Mouse (Mus musculus) heart, embryonic 13.5 days (tissue): ENCODE data around the gene Atp6v0c. TPM values are rescaled to one million over a fixed set of nuclear protein-coding genes. Genes with fewer than 3 reads are reported as not detected.

Source experiments
- ATAC-seq: fragments of 200-750 bp; cut with Nextera tagmentation; 2 replicates; pipeline ENCODE4 v1.8.0; 2017; ENCODE audit warnings: moderate TSS enrichment; ENCODE audit not compliant: insufficient number of reproducible peaks, low FRiP score, low TSS enrichment; ENCODE audit errors: extremely low read depth
- H3K27ac ChIP-seq: fragments of 300-500 bp; sonication (generic); replicated peaks from 2 replicates; pipeline ENCODE4 v1.5.1; 2015; ENCODE audit warnings: moderate library complexity, mild to moderate bottlenecking, inconsistent platforms
- H3K27me3 ChIP-seq: fragments of 300-500 bp; sonication (generic); replicated peaks from 2 replicates; pipeline ENCODE4 v1.6.1; 2015; ENCODE audit warnings: mild to moderate bottlenecking, inconsistent platforms
- H3K36me3 ChIP-seq: fragments of 300-500 bp; sonication (generic); 2 replicates; pipeline ENCODE4 v1.6.1; 2015; ENCODE audit warnings: mild to moderate bottlenecking, inconsistent platforms
- H3K4me1 ChIP-seq: fragments of 300-500 bp; sonication (generic); 2 replicates; pipeline ENCODE4 v1.6.1; 2015; ENCODE audit warnings: inconsistent platforms
- H3K4me2 ChIP-seq: fragments of 300-500 bp; sonication (generic); 2 replicates; pipeline ENCODE4 v1.6.1; 2015; ENCODE audit warnings: inconsistent platforms, mild to moderate bottlenecking, moderate library complexity
- H3K4me3 ChIP-seq: fragments of 300-500 bp; sonication (generic); 2 replicates; pipeline ENCODE4 v1.5.1; 2015; ENCODE audit warnings: moderate library complexity, mild to moderate bottlenecking, inconsistent platforms
- H3K9ac ChIP-seq: fragments of 300-500 bp; sonication (generic); 2 replicates; pipeline ENCODE4 v1.6.1; 2015; ENCODE audit warnings: inconsistent platforms, mild to moderate bottlenecking, moderate library complexity
- H3K9me3 ChIP-seq: fragments of 300-500 bp; sonication (generic); 2 replicates; pipeline ENCODE4 v1.6.1; 2016; ENCODE audit warnings: inconsistent platforms
- WGBS: fragments of 180-500 bp; shearing (Covaris S2); methylation state at CpG from one replicate; pipeline ENCODE4 v1.1.7; 2015; ENCODE audit warnings: mixed read lengths; 5-methylcytosine and 5-hydroxymethylcytosine counted together
- polyA plus RNA-seq: library from polyadenylated mRNA; unstranded; fragments of >200 nt; fragmentation: Nextera tagmentation; extraction: Ambion mirVana; gene quantifications from 2 replicates; pipeline ENCODE4 v1.2.1, GENCODE M21; 2015

The Atp6v0c gene
- polyA plus RNA-seq, 1 experiment from 2014 or later, result 544 TPM

DNA sequence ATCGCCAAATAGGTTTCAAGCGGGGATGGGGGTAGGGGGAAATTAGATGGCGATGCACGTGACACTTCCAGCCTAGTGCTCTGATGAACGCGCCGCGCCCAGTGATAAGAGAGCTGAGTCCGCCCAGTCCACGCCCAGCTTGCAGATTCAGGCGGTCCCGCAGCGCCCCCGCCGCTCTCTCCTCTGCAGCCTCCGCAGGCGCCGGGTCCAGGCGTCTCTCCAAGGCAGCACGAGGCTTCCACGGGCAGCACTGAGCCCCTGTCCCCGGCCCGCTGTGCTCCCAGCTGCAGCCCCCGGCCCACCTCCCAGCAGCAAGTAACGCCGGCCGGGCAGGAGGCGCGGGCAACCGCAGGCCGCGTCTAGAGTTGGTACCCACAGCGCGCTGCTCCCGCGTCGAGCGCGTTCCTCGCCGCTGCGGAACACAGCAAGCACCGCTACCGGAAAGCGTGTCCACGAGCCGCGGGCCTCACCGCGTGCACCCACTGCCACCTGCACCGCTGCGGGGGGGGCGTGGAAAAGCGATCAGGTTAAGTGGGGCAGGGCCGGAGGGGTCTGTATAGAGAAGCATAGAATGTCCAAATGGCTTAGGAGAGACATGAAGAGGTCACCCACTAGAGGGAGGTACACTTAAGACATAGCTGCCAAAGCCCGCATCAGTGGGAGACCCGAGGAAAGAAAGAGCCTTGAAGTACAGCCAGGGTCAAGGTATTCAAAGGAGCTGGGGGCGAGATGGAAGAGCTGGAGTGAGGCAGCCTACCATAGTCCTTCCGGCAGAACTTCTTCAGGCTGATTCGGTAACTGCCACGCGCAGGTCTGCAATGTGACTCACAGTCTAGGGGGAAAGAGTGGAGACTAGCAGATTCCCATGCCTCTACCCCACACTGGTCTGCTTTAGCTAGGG is 37.2 kb upstream of the Atp6v0c start:
- H3K4me2 ChIP-seq, result peak overlapping the region; percentile 85
- peak overlapping the region; percentile 73 for H3K4me3 ChIP-seq
- no peak overlapping the region for H3K27ac ChIP-seq
- H3K9me3 ChIP-seq, result no peaks in the 10 kb centered on the region
- no peaks in the 10 kb centered on the region for H3K36me3 ChIP-seq
- WGBS, result 5% methylated on average over 61 of the region's 62 CpGs
- peaks cover 43% of the 10 kb centered on the region for H3K27me3 ChIP-seq
- peak; percentile 49; the same call in 1 of the 2 replicates for ATAC-seq
- H3K9ac ChIP-seq, result peak overlapping the region; percentile 87
- peaks cover 89% of the 10 kb centered on the region for H3K4me1 ChIP-seq

DNA sequence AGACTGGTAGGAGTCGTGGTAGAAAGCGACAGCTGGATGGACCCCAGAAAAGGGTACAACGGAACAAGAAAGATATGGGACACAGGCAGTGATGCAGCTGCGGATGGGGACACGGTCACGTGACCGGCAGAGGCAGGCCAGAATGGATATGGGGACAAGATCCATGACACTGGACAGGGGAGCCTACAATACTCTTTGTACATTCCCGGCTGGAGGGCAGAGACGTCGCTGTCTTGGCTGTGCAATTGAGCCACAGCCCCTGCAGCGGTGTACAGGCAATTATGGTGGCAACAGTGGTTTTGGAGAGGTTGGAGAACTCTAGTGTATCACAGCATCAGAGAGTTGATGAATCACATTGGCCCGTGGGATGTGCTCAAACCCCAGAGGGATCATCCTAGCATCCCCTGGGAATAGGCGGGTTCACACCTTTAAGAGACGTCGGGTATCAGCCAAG is 36.4 kb upstream of the Atp6v0c start:
- H3K9ac ChIP-seq, result peak overlapping the region; percentile 87
- no peaks in the 10 kb centered on the region for H3K9me3 ChIP-seq
- peak overlapping the region; percentile 73 for H3K4me3 ChIP-seq
- peaks cover 37% of the 10 kb centered on the region for H3K27me3 ChIP-seq
- peak overlapping the region; percentile 85 for H3K4me2 ChIP-seq
- H3K4me1 ChIP-seq, result peaks cover 81% of the 10 kb centered on the region
- H3K27ac ChIP-seq, result peak overlapping the region; percentile 59
- H3K36me3 ChIP-seq, result no peaks in the 10 kb centered on the region
- peak; percentile 8; the same call in 1 of the 2 replicates for ATAC-seq
- WGBS, result 3% methylated on average over 15 of the region's 15 CpGs

DNA sequence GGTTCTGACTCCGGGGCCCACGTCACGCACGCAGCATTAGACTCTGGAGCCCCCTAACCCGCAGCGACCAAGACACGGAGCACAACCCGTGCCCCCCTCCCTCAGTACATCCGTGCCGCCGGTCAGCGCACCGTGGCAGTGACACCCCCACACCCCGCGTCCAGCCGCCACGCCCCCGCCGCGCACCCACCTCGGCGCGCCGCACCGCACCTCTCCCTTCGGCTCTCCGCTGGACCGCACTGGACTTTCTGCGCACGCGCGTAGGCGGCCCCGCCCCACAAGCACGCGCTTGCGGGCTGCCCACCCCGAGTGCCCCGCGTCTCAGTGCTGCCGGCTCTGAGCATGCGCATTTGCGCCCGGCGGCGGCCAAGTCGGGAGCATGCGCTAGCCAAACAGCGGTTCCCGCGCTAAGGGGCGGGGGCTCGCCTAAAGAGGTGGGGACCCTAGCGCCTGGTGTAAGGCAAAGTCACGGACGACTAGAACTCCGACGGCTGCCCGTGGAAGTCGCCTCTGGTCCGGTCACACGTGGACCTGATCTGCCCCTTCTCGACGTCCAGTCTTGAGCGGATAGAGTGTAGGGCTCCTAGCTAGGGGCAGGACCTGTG is 35.9 kb upstream of the Atp6v0c start, which contains the start of gene Tbc1d24:
Gene Tbc1d24, minus strand, starts transcription at position 279 of the 605 bp plus-strand sequence.
- under 1% methylated on average over 64 of the region's 65 CpGs for WGBS

DNA sequence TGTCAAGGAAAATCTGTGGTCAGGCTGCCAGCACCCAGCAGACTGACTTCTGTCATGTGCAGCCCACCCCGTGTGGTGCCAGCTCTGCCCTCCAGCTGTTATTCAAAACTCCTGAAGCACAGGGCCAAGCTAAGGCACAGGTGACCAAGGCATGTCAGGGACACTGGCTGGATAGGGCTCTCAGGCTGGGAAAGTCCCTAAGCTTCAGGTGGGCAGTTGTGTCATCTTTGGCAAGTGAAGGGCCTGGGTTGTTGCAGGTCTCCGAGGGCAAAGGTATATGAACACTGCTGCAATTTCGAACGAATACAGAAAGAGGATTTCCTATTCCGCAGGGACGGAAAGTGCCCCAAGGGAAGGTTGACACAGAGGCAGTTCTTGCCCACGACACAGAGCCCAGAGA is 35.3 kb upstream of the Atp6v0c start:
- peak overlapping the region; percentile 85 for H3K4me2 ChIP-seq
- WGBS, result 10% methylated on average over 7 of the region's 7 CpGs
- no peaks in the 10 kb centered on the region for H3K9me3 ChIP-seq
- ATAC-seq, result no peak
- peaks cover 27% of the 10 kb centered on the region for H3K27me3 ChIP-seq
- peak overlapping the region; percentile 87 for H3K9ac ChIP-seq
- H3K36me3 ChIP-seq, result no peaks in the 10 kb centered on the region
- peaks cover 77% of the 10 kb centered on the region for H3K4me1 ChIP-seq
- no peak overlapping the region; the same call in 1 of the 2 replicates for H3K27ac ChIP-seq
- H3K4me3 ChIP-seq, result peak overlapping the region; percentile 73

More for the DNA sequence above, 35.9 kb upstream of the Atp6v0c start, which contains the start of gene Tbc1d24:
- no peaks in the 10 kb centered on the region for H3K36me3 ChIP-seq
- peak within 1 kb of the TSS; percentile 85 for H3K4me2 ChIP-seq
- H3K9ac ChIP-seq, result peak within 1 kb of the TSS; percentile 87
- ATAC-seq, result peak; percentile 64
- H3K27ac ChIP-seq, result peak within 1 kb of the TSS; percentile 59
- H3K27me3 ChIP-seq, result peaks cover 32% of the 10 kb centered on the region
- peaks cover 77% of the 10 kb centered on the region for H3K4me1 ChIP-seq
- no peaks in the 10 kb centered on the region for H3K9me3 ChIP-seq
- peak within 1 kb of the TSS; percentile 73 for H3K4me3 ChIP-seq

DNA sequence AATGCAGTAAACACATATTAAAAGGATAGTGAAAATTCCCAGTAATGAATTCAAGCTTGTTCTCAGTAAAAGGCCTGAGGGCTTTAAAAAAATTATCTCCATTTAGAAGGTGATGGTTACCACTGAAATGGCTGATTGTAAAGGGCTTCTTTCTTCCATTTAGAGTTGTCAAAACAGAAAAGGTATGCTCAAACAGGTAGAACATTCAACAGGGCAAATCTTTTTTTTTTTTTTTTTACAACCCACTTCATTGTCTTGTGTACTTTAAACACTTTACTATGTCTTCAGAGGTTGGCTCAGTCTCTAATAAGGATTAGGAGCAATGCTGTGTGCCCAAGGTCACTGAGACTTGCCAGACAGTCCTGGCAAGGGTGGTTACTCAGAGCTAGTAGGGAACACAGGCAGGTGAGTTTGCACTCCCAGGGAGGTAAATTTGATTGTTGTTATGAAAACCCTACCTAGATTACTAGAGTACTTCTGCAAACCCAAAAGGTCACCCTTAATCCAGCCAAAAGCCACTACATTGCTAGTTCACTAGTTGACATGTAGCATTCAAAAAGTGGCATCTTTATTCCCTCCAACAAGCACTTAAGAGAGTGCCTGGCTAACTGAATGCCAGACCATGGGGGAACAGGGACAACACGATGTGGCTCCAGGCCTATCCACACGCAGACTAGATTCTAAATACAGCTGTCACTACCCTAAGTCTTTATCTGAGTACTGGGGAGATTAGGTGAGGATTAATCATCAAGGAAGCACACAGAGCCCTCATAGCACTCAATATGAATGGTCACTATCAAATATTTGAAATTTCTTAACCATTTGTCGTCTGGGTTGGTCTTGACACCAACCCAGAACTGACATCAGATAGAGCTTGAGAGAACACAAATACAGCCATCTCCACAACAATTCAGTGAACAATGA is 34.4 kb upstream of the Atp6v0c start:
- H3K27me3 ChIP-seq, result peaks cover 25% of the 10 kb centered on the region
- H3K36me3 ChIP-seq, result no peaks in the 10 kb centered on the region
- ATAC-seq, result no peak
- WGBS, result 53% methylated on average over 3 of the region's 3 CpGs
- no peaks in the 10 kb centered on the region for H3K9me3 ChIP-seq
- peaks cover 79% of the 10 kb centered on the region for H3K4me1 ChIP-seq
- 0 out of 2 replicates have a peak overlapping the region, but pooled peaks have one; percentile 15 for H3K27ac ChIP-seq
- peak overlapping the region; percentile 87 for H3K9ac ChIP-seq
- H3K4me2 ChIP-seq, result peak overlapping the region; percentile 85
- peak overlapping the region; percentile 73 for H3K4me3 ChIP-seq

DNA sequence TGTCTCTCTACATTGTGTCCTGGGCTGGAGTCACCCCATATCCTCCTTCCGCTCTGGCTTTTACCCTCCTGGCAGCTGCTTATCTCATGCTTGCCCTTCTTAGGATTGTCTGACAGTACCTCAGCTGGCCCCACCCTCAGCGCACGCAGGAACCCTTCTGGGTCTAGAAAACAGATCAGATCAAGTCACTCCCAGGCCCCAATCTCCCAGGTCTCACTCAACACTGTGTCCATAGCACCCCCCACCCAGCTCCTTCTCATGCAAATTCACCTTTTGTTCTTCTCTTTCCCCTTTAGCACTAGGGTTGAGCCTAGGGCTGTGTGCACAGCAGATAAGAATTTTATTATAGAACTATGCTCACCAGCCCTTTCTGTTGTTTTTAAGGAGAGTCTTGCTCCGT is 33.6 kb upstream of the Atp6v0c start:
- Histone ChIP-seq H3K4me2 (peak overlapping the region; percentile 85), H3K27me3 (peaks cover 22% of the 10 kb centered on the region), H3K4me1 (peaks cover 72% of the 10 kb centered on the region), H3K27ac (0 out of 2 replicates have a peak overlapping the region, but pooled peaks have one; percentile 15), H3K4me3 (0 out of 2 replicates have a peak overlapping the region, but pooled peaks have one; percentile 0), H3K9ac (peak overlapping the region; percentile 87), H3K9me3 (no peaks in the 10 kb centered on the region), H3K36me3 (no peaks in the 10 kb centered on the region)
- ATAC-seq, result no peak
- WGBS, result 28% methylated on average over 4 of the region's 4 CpGs

DNA sequence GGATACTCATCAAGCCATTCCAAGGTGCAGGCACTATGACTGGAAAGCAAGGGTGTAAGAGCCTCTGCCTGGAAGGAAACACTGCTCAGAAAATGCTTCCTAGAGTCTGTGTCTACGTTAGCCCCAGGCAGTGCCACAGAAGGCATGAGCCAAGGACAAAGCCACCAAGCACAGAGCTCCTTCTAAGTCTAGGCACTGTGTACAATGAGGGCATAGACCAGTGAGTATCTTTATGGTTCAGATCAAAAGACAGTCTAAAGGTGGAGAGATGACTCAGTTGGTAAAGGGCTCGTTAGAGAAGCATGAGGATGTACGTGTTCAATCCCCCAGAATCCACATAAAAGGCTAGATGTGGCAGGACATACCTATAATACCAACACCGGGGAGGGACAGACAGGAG is 31.6 kb upstream of the Atp6v0c start:
- 72% methylated on average over 4 of the region's 4 CpGs for WGBS
- no peak for ATAC-seq
- H3K4me1 ChIP-seq, result peaks cover 70% of the 10 kb centered on the region

DNA sequence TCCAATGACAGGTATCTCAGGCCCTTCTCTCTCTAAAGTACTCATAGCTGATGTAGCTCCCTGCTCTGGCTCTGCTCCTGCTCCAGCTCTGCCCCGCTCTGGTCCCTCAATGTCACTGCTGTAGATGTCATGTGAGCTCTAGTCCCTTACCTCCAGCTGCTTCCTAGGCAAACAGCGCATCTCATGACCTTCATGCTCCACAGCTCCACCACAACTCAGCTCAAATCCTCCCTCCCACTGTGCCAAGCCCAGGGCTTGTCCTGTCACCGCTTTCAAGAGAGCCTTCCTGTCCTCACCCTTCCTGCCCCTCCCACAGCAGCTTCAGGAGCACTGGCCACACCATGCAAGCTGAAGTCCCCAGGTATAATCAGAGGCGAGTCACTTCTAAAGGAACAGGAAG is 30.2 kb upstream of the Atp6v0c start:
- H3K27ac ChIP-seq, result no peak overlapping the region
- no peaks in the 10 kb centered on the region for H3K9me3 ChIP-seq
- ATAC-seq, result no peak
- H3K36me3 ChIP-seq, result no peaks in the 10 kb centered on the region
- H3K4me2 ChIP-seq, result no peak overlapping the region
- no peaks in the 10 kb centered on the region for H3K27me3 ChIP-seq
- H3K4me3 ChIP-seq, result no peak overlapping the region
- no peak overlapping the region for H3K9ac ChIP-seq
- peaks cover 71% of the 10 kb centered on the region for H3K4me1 ChIP-seq
- WGBS, result 41% methylated on average over 4 of the region's 4 CpGs

More for the DNA sequence above, 31.6 kb upstream of the Atp6v0c start:
- Histone ChIP-seq H3K4me3 (no peak overlapping the region), H3K9ac (no peak overlapping the region), H3K4me2 (no peak overlapping the region), H3K27ac (no peak overlapping the region), H3K27me3 (peaks cover 2% of the 10 kb centered on the region), H3K9me3 (no peaks in the 10 kb centered on the region), H3K36me3 (no peaks in the 10 kb centered on the region)

DNA sequence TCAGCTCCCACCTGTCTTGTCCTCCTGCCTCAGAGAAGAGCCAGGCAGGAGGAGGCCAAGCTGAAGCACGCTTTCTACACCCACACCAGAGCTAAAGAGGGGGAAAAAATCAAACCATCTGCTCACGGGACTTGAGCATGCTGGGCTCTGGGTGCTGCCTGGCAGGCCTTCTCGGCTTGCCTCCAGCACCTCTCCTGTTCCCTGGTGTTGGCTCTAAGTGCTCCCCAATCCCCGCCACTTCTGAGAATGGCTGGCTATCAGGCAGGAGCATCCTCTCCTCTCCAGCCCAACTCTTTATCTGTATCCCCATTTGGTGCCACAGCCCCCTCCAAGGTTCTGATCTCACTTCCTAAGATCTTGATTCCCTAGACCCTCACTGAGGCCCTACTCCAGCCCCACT is 29.8 kb upstream of the Atp6v0c start:
- ATAC-seq, result no peak
- no peaks in the 10 kb centered on the region for H3K27me3 ChIP-seq
- no peak overlapping the region for H3K4me2 ChIP-seq
- H3K4me1 ChIP-seq, result peaks cover 69% of the 10 kb centered on the region
- no peaks in the 10 kb centered on the region for H3K9me3 ChIP-seq
- no peak overlapping the region for H3K27ac ChIP-seq
- no peak overlapping the region for H3K4me3 ChIP-seq
- H3K9ac ChIP-seq, result no peak overlapping the region
- no peaks in the 10 kb centered on the region for H3K36me3 ChIP-seq
- WGBS, result 74% methylated on average over 4 of the region's 4 CpGs

DNA sequence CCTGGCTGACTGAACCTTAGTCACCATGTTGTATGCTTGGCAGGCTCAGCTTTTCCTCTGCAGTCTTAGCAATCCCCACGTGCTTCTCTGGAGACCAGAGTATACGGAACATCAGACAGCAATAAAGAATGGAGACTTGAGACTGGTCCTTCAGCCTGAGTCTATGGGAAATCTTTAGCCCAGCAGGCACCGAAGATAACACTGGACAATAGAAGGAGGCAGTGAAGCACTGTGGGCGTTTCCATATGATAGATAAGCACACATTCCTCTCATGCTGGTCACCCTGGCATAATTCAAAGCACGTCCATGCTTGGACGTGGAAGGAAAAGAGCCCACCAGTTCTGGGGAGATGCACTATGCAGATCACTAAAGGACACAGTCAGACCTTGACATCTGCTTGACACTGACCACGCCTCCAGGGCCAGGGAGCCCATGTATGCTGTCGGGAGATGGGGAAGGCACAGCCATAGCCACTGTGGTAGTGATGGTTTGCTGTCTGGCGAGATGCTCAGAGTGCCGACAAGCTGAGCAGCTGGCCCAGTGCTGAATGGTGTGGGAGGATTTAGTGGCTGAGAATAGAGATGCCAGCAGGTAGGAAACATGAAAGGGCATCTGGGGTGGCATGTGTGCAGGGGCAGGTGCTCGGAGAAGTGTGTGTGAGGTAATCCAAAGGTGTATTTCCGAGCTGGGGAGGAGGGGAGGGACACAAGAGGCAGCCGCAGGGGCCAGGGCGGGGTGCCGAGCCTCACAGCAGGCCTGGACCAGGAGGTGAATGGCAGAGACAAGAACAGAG is 27.7 kb upstream of the Atp6v0c start:
- no peak overlapping the region; the same call in 1 of the 2 replicates for H3K27ac ChIP-seq
- H3K4me2 ChIP-seq, result no peak overlapping the region
- no peak overlapping the region for H3K4me3 ChIP-seq
- peaks cover 68% of the 10 kb centered on the region for H3K4me1 ChIP-seq
- no peaks in the 10 kb centered on the region for H3K36me3 ChIP-seq
- H3K9ac ChIP-seq, result peak overlapping the region; percentile 35; the same call in 1 of the 2 replicates
- no peaks in the 10 kb centered on the region for H3K9me3 ChIP-seq
- H3K27me3 ChIP-seq, result no peaks in the 10 kb centered on the region
- 33% methylated on average over 15 of the region's 15 CpGs for WGBS
- ATAC-seq, result no peak
